Mouse (Mus musculus): ENCODE results near the gene Pigw.
A peak's percentile ranks its signal among the peaks of the same experiment; 100 is the strongest.
"Not testable (repeated sequence)": the region's sequence is repeated elsewhere in the genome, so short reads cannot be mapped to it uniquely, and the experiment has no call there.

Gene Pigw

GRCm38 (mm10) chr11:84879007-84879771, 896 bp downstream of the Pigw start:
- no peak for DNase-seq

- DNase-seq = not testable (repeated sequence)
Observed at GRCm38 (mm10) chr11:84876020-84876419, 4.1 kb downstream of the Pigw start.

- DNase-seq = no peak
Observed at GRCm38 (mm10) chr11:84873042-84873833, 6.8 kb downstream of the Pigw start.

- DNase-seq = no peak
Observed at GRCm38 (mm10) chr11:84871548-84872069, 8.5 kb downstream of the Pigw start.

- DNase-seq = no peak
Observed at GRCm38 (mm10) chr11:84871046-84871445, 9.0 kb downstream of the Pigw start.

- DNase-seq = peak; percentile 93 to 95
Observed at GRCm38 (mm10) chr11:84870337-84871043, 9.6 kb downstream of the Pigw start, which contains the start of gene Ggnbp2. TSS of gene Ggnbp2 (minus strand) at chr11:84870817.

- peak; percentile 95 to 97 for DNase-seq
Observed at GRCm38 (mm10) chr11:84869537-84870232, 10.4 kb downstream of the Pigw start.

GRCm38 (mm10) chr11:84868786-84869259, 11.3 kb downstream of the Pigw start:
- DNase-seq = no peak

GRCm38 (mm10) chr11:84867586-84867985, 12.5 kb downstream of the Pigw start:
- DNase-seq = no peak

GRCm38 (mm10) chr11:84865268-84865667, 14.8 kb downstream of the Pigw start:
- DNase-seq = no peak

- no peak for DNase-seq
Observed at GRCm38 (mm10) chr11:84855285-84855684, 24.8 kb downstream of the Pigw start.

GRCm38 (mm10) chr11:84847475-84848090, 32.5 kb downstream of the Pigw start:
- DNase-seq = no peak

GRCm38 (mm10) chr11:84846741-84847474, 33.2 kb downstream of the Pigw start:
- DNase-seq = no peak

- DNase-seq = no peak
Observed at GRCm38 (mm10) chr11:84839330-84839729, 40.8 kb downstream of the Pigw start.

GRCm38 (mm10) chr11:84829495-84829894, 50.6 kb downstream of the Pigw start:
- not testable (repeated sequence) for DNase-seq

GRCm38 (mm10) chr11:84828516-84829399, 51.3 kb downstream of the Pigw start, which contains the start of gene Dhrs11:
TSS of gene Dhrs11 (minus strand) at chr11:84828994.
- DNase-seq = peak; percentile 78 to 82

GRCm38 (mm10) chr11:84827901-84828503, 52.1 kb downstream of the Pigw start:
- DNase-seq = no peak

- DNase-seq = no peak
Observed at GRCm38 (mm10) chr11:84827492-84827891, 52.6 kb downstream of the Pigw start.
